Mouse (Mus musculus) erythroblast, embryonic 14.5 days (primary cell): ENCODE data around the gene Hoxb1. TPM values are rescaled to one million over a fixed set of nuclear protein-coding genes. Genes with fewer than 3 reads are reported as not detected.

ENCODE experiments used
- H3K27me3 ChIP-seq: 2 replicates; pipeline ENCODE4 v1.6.1; 2012; ENCODE audit warnings: inconsistent platforms; ENCODE audit not compliant: control insufficient read depth
- H3K36me3 ChIP-seq: 2 replicates; pipeline ENCODE4 v1.6.1; 2012; ENCODE audit warnings: mild to moderate bottlenecking, inconsistent platforms; ENCODE audit not compliant: control insufficient read depth
- H3K4me1 ChIP-seq: 2 replicates; pipeline ENCODE4 v1.6.1; 2012; ENCODE audit warnings: inconsistent platforms; ENCODE audit not compliant: control insufficient read depth
- H3K4me3 ChIP-seq: replicated peaks from 2 replicates; pipeline ENCODE3; 2012; ENCODE audit warnings: moderate library complexity, mild to moderate bottlenecking, inconsistent platforms
- H3K9me3 ChIP-seq: 2 replicates; pipeline ENCODE4 v1.6.1; 2012; ENCODE audit warnings: low read length, inconsistent platforms, mixed read lengths; ENCODE audit not compliant: control insufficient read depth
- GATA1 ChIP-seq: IDR thresholded peaks from 2 replicates; pipeline ENCODE4 v1.6.1; 2012; ENCODE audit warnings: low read length, inconsistent platforms, mixed read lengths
- TAL1 ChIP-seq: IDR thresholded peaks from 3 replicates; pipeline ENCODE4 v1.6.1; 2012; ENCODE audit warnings: low read length, inconsistent platforms, mixed read lengths
- polyA plus RNA-seq: library from polyadenylated mRNA; stranded (reverse); fragments of >175 nt; gene quantifications from 2 replicates; pipeline ENCODE4 v1.2.3, GENCODE M21; 2012

Gene Hoxb1
- polyA plus RNA-seq, 1 experiment, result not detected

DNA sequence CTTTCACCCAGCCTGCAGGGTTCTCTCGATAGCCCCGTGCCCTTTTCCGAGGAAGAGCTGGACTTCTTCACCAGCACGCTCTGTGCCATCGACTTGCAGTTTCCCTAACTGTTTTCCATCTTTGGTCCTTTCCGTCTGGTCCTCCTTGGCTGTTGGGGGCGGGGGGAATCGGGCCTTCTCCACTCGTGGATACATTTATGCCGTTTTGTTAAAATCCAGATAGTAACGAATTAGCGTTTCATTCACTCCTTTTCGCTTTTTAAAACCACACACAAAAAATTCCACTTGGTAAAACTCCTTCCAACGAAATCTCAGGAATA, 12.1 kb upstream of the Hoxb1 start:
- Histone ChIP-seq H3K36me3 (no peaks in the 10 kb centered on the region), H3K4me1 (no peaks in the 10 kb centered on the region), H3K27me3 (peaks cover 88% of the 10 kb centered on the region), H3K4me3 (no peak overlapping the region), H3K9me3 (no peaks in the 10 kb centered on the region)
- TF ChIP-seq GATA1 (no peak), TAL1 (no peak)

DNA sequence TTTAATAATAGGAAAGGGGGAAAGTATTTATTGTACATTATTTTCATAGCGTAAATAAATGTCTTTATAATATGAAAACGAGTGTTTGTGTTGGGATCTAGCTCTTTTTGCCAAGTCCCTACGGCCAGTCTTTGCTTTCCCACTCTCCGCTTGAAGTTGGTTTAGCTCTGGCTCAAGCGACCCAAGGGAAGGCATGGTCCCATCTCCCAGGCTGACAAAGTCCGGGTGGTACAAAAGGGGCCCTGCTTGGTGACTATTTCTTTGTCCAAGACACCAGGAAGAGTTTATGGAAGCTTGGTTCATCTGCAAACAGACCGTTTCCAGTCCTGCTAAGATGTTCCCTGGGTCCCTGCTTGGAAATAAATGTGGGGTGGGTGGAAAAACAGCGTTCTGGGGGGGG, 11.6 kb upstream of the Hoxb1 start:
- H3K9me3 ChIP-seq, result no peaks in the 10 kb centered on the region
- H3K36me3 ChIP-seq, result no peaks in the 10 kb centered on the region
- no peak overlapping the region for H3K4me3 ChIP-seq
- H3K4me1 ChIP-seq, result no peaks in the 10 kb centered on the region
- TF ChIP-seq GATA1 (no peak), TAL1 (no peak)
- H3K27me3 ChIP-seq, result peaks cover 84% of the 10 kb centered on the region

DNA sequence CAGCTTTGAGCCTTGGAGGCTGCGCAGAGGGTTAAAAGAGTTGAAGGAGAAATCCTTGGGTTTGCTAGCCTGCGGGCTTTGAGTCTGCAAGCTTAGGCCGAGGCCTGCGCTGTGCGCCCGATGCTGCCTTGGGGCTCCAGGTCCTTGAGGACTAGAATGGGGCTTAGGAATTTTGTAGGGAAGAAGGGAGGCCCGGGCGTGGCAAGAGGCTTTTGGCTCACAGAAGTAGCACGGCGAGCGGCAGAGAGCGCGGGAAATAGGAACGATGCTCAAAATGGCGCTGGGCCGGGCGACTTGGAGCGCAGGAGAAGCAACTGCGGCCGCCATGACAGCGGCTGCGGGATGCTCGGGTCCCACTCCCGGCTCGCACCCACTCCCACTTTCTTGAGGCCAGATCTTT, 11.2 kb upstream of the Hoxb1 start:
- Histone ChIP-seq H3K4me3 (no peak overlapping the region), H3K4me1 (no peaks in the 10 kb centered on the region), H3K9me3 (no peaks in the 10 kb centered on the region), H3K36me3 (no peaks in the 10 kb centered on the region), H3K27me3 (peaks cover 80% of the 10 kb centered on the region)
- TF ChIP-seq GATA1 (no peak), TAL1 (no peak)

DNA sequence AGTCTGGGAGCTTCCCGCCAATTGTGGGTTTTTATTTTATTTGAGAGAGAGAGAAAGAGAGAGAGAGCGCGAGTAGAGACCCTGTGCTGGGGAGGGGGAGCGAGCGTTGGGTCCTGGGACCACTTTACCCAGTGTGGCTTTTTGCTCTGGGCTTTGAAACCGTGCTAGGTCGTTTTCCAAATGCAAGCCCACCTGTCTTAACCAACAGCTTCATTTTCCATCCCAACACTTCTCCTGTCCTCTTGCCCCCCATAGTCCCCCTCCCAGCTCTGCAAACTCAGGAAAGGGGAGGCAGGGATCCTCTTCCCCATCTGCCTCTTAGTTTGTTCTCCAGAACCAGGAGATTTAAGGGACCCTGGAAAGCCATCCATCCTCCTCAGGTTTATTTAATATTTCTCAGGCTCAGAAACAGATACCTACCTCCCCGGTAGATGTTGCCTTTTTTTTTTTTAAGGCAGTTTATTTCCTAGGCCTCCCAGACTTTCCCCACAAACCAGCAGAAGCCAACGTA, 10.7 kb upstream of the Hoxb1 start:
- no peak overlapping the region for H3K4me3 ChIP-seq
- no peak for TF ChIP-seq GATA1
- no peak for TF ChIP-seq TAL1
- peaks cover 77% of the 10 kb centered on the region for H3K27me3 ChIP-seq
- no peaks in the 10 kb centered on the region for H3K4me1 ChIP-seq
- no peaks in the 10 kb centered on the region for H3K9me3 ChIP-seq
- no peaks in the 10 kb centered on the region for H3K36me3 ChIP-seq

DNA sequence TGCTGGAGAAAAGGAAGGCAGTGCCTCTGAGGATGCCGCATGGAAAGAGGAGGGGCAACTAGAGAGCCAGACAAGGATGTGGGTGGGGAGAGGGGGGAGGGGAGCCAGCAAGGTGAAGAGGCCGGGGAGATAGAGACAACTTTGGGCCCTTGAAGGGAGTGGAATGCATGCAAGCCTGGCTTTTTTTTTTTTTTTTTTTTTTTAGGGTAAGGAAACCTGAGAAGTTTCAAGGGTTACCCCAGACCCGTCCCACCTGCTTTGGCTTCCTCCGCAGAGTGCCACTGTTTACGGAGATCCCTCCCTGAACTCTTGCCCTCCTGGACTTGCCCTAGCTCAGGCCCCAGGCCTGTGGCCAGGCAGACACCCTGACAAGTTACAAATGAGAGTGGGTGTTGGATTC, 1.7 kb upstream of the Hoxb1 start:
- Histone ChIP-seq H3K36me3 (no peaks in the 10 kb centered on the region), H3K27me3 (peaks cover 67% of the 10 kb centered on the region), H3K9me3 (no peaks in the 10 kb centered on the region), H3K4me3 (no peak overlapping the region), H3K4me1 (no peaks in the 10 kb centered on the region)
- TF ChIP-seq GATA1, result no peak
- TF ChIP-seq TAL1, result no peak

DNA sequence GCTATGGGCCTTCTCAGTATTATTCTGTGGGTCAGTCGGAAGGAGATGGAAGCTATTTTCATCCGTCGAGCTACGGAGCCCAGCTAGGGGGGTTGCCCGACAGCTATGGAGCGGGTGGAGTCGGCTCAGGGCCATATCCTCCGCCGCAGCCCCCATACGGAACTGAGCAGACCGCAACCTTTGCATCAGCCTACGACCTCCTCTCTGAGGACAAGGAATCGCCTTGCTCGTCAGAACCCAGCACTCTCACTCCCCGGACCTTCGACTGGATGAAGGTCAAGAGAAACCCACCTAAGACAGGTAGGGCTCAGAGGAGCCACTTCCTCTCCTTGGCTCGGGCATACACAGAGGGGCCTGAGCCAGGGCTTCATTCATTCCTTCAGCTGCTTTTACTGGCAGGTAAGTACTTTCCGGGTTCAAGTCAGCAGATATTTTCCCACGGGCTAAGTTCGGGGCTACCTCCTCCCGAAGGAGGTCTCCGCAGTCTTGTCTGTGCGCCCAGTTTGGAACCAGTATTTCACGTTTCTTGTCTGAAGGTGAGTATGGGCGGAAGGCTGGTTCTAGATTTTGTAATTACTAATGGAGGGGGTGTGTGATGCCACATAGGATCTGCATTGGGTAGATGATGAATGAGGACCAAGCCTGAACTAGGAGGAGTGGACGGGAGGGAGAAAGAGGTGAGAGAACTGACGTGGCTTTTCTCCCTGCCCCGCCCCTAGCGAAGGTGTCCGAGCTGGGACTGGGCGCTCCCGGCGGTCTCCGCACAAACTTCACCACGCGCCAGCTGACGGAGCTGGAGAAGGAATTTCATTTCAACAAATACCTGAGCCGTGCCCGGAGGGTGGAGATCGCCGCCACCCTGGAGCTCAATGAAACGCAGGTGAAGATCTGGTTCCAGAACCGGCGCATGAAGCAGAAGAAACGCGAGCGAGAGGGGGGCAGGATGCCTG, 815 bp downstream of the Hoxb1 start:
- H3K4me1 ChIP-seq, result no peaks in the 10 kb centered on the region
- H3K4me3 ChIP-seq, result no peak overlapping the region
- TF ChIP-seq GATA1, result no peak
- no peak for TF ChIP-seq TAL1
- H3K36me3 ChIP-seq, result no peaks in the 10 kb centered on the region
- H3K9me3 ChIP-seq, result no peaks in the 10 kb centered on the region
- H3K27me3 ChIP-seq, result peaks cover 80% of the 10 kb centered on the region

DNA sequence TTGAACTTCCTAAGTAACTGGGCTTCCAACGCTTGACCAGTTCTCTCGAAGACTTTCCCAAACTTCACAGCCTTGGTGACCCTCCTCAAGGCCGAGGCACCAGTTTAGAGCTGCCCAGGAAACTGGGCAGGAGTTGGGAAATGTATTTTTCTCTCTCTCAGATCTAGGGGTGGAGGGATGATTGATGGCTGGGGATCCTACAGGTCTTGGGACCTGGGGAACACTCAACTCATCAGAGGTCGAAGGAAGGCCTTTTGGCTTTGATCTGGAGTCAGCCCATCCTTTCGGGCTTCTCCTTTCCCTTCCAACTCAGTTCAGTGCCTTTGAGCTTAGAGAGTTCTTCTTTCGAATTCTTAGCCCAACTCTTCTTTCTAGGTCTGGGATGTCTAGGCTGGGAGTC, 1.6 kb downstream of the Hoxb1 start:
- TF ChIP-seq TAL1 (no peak), GATA1 (no peak)
- Histone ChIP-seq H3K36me3 (no peaks in the 10 kb centered on the region), H3K4me1 (no peaks in the 10 kb centered on the region), H3K4me3 (no peak overlapping the region), H3K27me3 (peaks cover 79% of the 10 kb centered on the region), H3K9me3 (no peaks in the 10 kb centered on the region)

DNA sequence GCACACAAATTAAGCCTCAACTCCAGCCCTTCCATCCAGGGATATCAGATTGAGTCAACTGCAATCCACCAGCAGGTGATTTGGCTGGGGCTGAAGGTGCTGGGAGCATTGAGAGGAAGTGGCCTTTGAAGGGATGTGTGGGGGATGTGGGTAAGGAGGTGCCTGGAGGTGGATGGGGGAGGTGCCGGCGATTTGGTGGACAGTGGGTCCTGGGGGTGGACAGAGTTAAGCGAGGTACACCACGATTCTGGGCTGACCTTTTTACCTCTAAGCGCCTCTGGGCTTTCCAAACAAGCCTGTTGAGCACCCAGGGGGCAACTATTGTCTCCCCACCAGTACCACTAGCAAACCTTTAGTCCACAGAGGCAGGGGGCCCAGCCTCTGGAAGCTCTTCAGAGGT, 3.1 kb downstream of the Hoxb1 start:
- Histone ChIP-seq H3K36me3 (no peaks in the 10 kb centered on the region), H3K4me3 (no peak overlapping the region), H3K9me3 (no peaks in the 10 kb centered on the region), H3K27me3 (peaks cover 81% of the 10 kb centered on the region), H3K4me1 (no peaks in the 10 kb centered on the region)
- TF ChIP-seq GATA1, result no peak
- TF ChIP-seq TAL1, result no peak

DNA sequence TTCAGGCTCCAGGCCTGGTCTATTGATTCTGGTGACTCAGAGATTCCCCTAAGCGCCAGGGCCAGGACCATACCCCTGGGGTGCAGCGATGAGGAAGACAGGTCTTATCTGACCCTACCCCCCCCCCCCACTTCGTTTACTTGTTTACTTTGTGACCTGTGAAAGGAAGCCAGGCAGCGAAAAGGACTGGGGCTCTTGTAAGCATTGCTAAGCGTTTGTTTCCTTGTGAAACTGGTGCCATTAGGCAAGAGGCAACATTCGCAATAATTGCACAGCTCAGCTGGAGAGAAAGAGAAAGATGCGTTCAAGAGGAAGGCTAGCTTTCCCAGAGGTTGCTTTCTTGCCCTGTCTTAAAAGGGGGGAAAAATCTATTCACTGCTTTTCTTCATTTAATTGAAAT, 3.6 kb downstream of the Hoxb1 start:
- no peak for TF ChIP-seq TAL1
- no peak for TF ChIP-seq GATA1
- Histone ChIP-seq H3K27me3 (peaks cover 81% of the 10 kb centered on the region), H3K4me3 (no peak overlapping the region), H3K36me3 (no peaks in the 10 kb centered on the region), H3K4me1 (no peaks in the 10 kb centered on the region), H3K9me3 (no peaks in the 10 kb centered on the region)

DNA sequence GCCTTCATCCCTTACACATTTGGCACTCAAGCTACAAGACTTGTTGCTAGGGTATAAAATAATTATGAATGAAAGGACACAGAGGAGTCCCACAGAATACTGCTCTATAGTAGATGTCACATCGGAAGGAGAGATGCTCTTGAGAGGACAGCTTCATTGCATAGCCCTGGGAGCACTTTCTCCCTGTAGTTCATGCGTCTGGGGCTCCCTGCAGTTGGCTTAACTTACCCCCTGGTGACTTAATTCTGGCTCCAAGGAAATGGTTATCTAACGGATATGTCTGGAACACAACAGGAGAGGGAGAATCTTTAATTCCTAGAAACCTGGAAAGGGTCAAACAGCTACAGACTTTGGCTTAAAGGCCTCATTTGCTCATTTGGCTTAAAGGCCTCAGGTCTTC, 6.2 kb downstream of the Hoxb1 start:
- no peaks in the 10 kb centered on the region for H3K4me1 ChIP-seq
- H3K27me3 ChIP-seq, result peaks cover 75% of the 10 kb centered on the region

More for the DNA sequence above, 6.2 kb downstream of the Hoxb1 start:
- no peak for TF ChIP-seq TAL1
- no peak for TF ChIP-seq GATA1
- Histone ChIP-seq H3K36me3 (no peaks in the 10 kb centered on the region), H3K4me3 (no peak overlapping the region), H3K9me3 (no peaks in the 10 kb centered on the region)
